In the genomic region with DNA sequence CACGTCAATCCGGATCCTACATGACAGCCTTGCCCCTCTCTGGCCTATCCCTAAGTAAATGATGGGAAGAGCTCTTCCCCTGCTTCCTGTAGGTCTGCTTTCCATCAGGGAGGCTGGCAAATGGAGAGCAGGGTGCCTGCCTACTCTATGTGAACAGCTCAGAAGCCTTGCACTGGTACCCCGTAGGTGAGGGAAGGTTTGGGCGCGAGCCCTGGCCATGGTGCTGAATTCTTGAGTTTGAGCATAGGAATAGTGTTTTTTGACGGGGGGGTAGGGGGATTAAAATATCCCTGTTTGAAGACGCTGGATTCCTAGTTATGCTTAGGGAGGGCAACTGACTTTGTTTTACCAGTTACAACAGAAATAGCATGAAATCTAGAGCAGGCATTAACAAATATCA, we compare ENCODE assay signal across 12 mouse cellular contexts.
DNase-seq lines count a peak whose midpoint lies in the region; ATAC-seq and TF ChIP-seq lines count a peak whose summit lies in the region.
"Had no signal": no experiment of that assay in that cellular context is flagged by ENCODE, and none has a peak within 500 bp of the region (broad histone marks: within the 10 kb centered on the region; RNA-seq: fewer than 3 reads in every experiment).

No protein-coding gene starts in this region.

- H3K27me3 ChIP-seq in intestine, embryonic 14.5 days (replicated peaks; ENCODE audit: control insufficient read depth, insufficient read depth, low read length): no peaks in the 10 kb centered on the region
- H3K27me3 ChIP-seq in intestine, embryonic 15.5 days (replicated peaks): no peaks in the 10 kb centered on the region
- no peaks in the 10 kb centered on the region for H3K27me3 ChIP-seq in stomach, postnatal 0 days (ENCODE audit: control insufficient read depth, insufficient read depth, low read length)
- H3K27me3 ChIP-seq: lung, embryonic 15.5 days had no signal

- no peaks in the 10 kb centered on the region for H3K9me3 ChIP-seq in intestine, embryonic 14.5 days (ENCODE audit: control insufficient read depth, low read length)
- H3K9me3 ChIP-seq in intestine, embryonic 15.5 days: no peaks in the 10 kb centered on the region
- H3K9me3 ChIP-seq in stomach, postnatal 0 days (ENCODE audit: control insufficient read depth, low read length): no peaks in the 10 kb centered on the region
- H3K9me3 ChIP-seq: heart, embryonic 10.5 days; lung, embryonic 15.5 days had no signal

- no peak for TF ChIP-seq CTCF in stomach, postnatal 0 days (IDR thresholded peaks at IDR 0.05; ENCODE audit: low read depth)

- H3K36me3 ChIP-seq in intestine, embryonic 14.5 days (ENCODE audit: control insufficient read depth, insufficient read depth, low read length): no peaks in the 10 kb centered on the region
- H3K36me3 ChIP-seq in intestine, embryonic 15.5 days: no peaks in the 10 kb centered on the region
- no peaks in the 10 kb centered on the region for H3K36me3 ChIP-seq in stomach, postnatal 0 days (ENCODE audit: control insufficient read depth, insufficient read depth, low read length)
- H3K36me3 ChIP-seq: heart, embryonic 10.5 days; lung, embryonic 15.5 days had no signal

- 34% methylated on average over 7 of the region's 7 CpGs for WGBS in intestine, embryonic 14.5 days
- WGBS in intestine, embryonic 15.5 days: 38% methylated on average over 7 of the region's 7 CpGs
- 44% methylated on average over 7 of the region's 7 CpGs for WGBS in stomach, postnatal 0 days

- no peak overlapping the region for H3K4me2 ChIP-seq in intestine, embryonic 14.5 days (ENCODE audit: low read length)
- H3K4me2 ChIP-seq in intestine, embryonic 15.5 days (replicated peaks): no peak overlapping the region
- no peak overlapping the region for H3K4me2 ChIP-seq in stomach, postnatal 0 days (replicated peaks; ENCODE audit: low read depth)
- H3K4me2 ChIP-seq: lung, embryonic 15.5 days had no signal

- intact Hi-C loops in left cerebral cortex, postnatal 14 days (cut with DNase I): no loop called here

- no peak overlapping the region for H3K27ac ChIP-seq in intestine, embryonic 14.5 days (ENCODE audit: low read depth)
- H3K27ac ChIP-seq in intestine, embryonic 15.5 days: no peak overlapping the region
- H3K27ac ChIP-seq in stomach, postnatal 0 days (replicated peaks): no peak overlapping the region
- H3K27ac ChIP-seq: heart, embryonic 10.5 days; lung, embryonic 15.5 days had no signal

- ATAC-seq in intestine, embryonic 14.5 days (replicated peaks; ENCODE audit: low FRiP score, low TSS enrichment, low read depth): no peak
- ATAC-seq in intestine, embryonic 15.5 days: no peak
- no peak for ATAC-seq in stomach, postnatal 0 days (ENCODE audit: low FRiP score, low TSS enrichment)
- ATAC-seq: midbrain, embryonic 16.5 days had no signal

- no peak overlapping the region for H3K4me3 ChIP-seq in intestine, embryonic 14.5 days (ENCODE audit: low read depth, low read length)
- H3K4me3 ChIP-seq in intestine, embryonic 15.5 days (replicated peaks): no peak overlapping the region
- no peak overlapping the region for H3K4me3 ChIP-seq in stomach, postnatal 0 days (ENCODE audit: low read depth, low read length)
- H3K4me3 ChIP-seq: heart, embryonic 10.5 days; lung, embryonic 15.5 days had no signal

- no peak overlapping the region for H3K9ac ChIP-seq in intestine, embryonic 14.5 days (ENCODE audit: low read length)
- H3K9ac ChIP-seq in intestine, embryonic 15.5 days: no peak overlapping the region
- H3K9ac ChIP-seq in stomach, postnatal 0 days (ENCODE audit: low read length): no peak overlapping the region
- H3K9ac ChIP-seq: lung, embryonic 15.5 days had no signal

- peak; percentile 69 for DNase-seq in intestine, embryonic 14.5 days (ENCODE audit: low spot score)
- peak; percentile 18 for DNase-seq in thymus, postnatal 4 days
- no peak for DNase-seq in thymus, postnatal 10 days (ENCODE audit: low spot score in 2 of 2)
- DNase-seq in embryo, embryonic 11 days: peak; percentile 64
- DNase-seq in stomach, postnatal 0 days (ENCODE audit: low spot score): peak; percentile 18
- no peak for DNase-seq in left cerebral cortex, postnatal 14 days (ENCODE audit: low spot score in 2 of 2)
- DNase-seq in layer of hippocampus, adult 11-12 months (ENCODE audit: low spot score): no peak
- DNase-seq: cerebellum, adult 11 months had no signal

- no peak for TF ChIP-seq EP300 in stomach, postnatal 0 days (optimal IDR thresholded peaks at IDR 0.05)

- H3K4me1 ChIP-seq in intestine, embryonic 14.5 days (replicated peaks; ENCODE audit: control insufficient read depth, insufficient read depth, low read length): no peaks in the 10 kb centered on the region
- H3K4me1 ChIP-seq in intestine, embryonic 15.5 days (replicated peaks): no peaks in the 10 kb centered on the region
- H3K4me1 ChIP-seq in stomach, postnatal 0 days (replicated peaks; ENCODE audit: control insufficient read depth, insufficient read depth): no peaks in the 10 kb centered on the region
- H3K4me1 ChIP-seq: heart, embryonic 10.5 days; lung, embryonic 15.5 days had no signal

Comparison
In these comparisons a context has a peak if more than half of its experiments do, and no peak if none do; other contexts are left out.
1. DNase-seq: peak in intestine, embryonic 14.5 days (single experiment), thymus, postnatal 4 days (single experiment), embryo, embryonic 11 days (single experiment) and stomach, postnatal 0 days (single experiment); none in thymus, postnatal 10 days (0 of 2), left cerebral cortex, postnatal 14 days (0 of 2) and layer of hippocampus, adult 11-12 months (single experiment).